Mouse (Mus musculus): ENCODE measurements around the gene Uba52. TPM values are rescaled to one million over a fixed set of nuclear protein-coding genes. Genes with fewer than 3 reads are reported as not detected.

The Uba52 gene
- polyA plus RNA-seq, 1 experiment from 2014 or later: 684 TPM

- no peak overlapping the region for H3K4me2 ChIP-seq (ENCODE audit: low read depth, low read length)
- H3K27me3 ChIP-seq (ENCODE audit: insufficient read depth, low read length): peaks cover 94% of the 10 kb centered on the region
- H3K4me3 ChIP-seq (ENCODE audit: low read depth, low read length): no peak overlapping the region
- TF ChIP-seq EP300 (IDR thresholded peaks at IDR 0.05; ENCODE audit: low read depth) (no peak), CTCF (IDR thresholded peaks at IDR 0.05; ENCODE audit: low read depth) (no peak)
- peaks cover 7% of the 10 kb centered on the region for H3K4me1 ChIP-seq (ENCODE audit: insufficient read depth)
- 5% methylated on average over 24 of the region's 28 CpGs for WGBS (ENCODE audit: insufficient replicate concordance)
- ATAC-seq (no peak), DNase-seq (no peak)
- H3K9me3 ChIP-seq (ENCODE audit: low read length): no peaks in the 10 kb centered on the region
- no peaks in the 10 kb centered on the region for H3K36me3 ChIP-seq (replicated peaks; ENCODE audit: insufficient read depth, low read length)
- no peak overlapping the region for H3K9ac ChIP-seq (replicated peaks)
- H3K27ac ChIP-seq (ENCODE audit: low read depth): no peak overlapping the region
Measured at GRCm38 (mm10) chr8:70494416-70494945, 16.1 kb downstream of the Uba52 start.

DNA sequence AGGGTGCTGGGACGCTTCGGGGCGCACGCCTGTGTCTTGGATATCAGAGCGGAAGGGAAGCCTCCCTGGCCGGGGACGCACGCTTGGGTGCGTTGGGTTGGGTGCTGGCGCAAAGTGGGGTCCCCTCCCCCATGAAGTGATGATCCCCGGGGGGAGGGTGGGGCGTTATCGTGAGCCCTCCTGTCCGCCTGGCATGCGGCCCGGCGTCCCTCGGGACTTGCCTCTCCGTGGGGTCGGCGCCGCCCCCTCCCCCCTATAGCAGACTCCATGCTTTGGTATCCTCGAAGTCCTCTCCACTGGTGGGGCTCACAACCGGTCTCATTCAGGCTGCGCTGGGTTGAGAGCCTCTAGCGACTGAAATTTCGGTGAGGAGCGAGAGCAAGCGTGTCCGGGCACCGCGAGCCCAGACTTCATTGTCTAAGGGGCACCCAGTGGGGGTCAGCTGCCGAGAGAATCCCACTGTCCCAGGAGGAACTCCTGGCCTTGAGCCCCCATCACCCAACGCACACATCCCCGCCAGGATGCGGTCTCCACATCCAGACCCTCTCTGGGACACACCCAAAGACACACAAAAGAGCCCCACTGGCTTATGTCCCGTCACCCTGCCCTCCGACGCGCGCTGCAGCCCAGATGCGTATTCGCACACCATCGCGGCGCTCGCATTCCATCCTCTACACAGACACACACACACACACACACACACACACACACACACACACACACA lies 16.7 kb downstream of the Uba52 start:
- Histone ChIP-seq H3K27ac (ENCODE audit: low read depth) (no peak overlapping the region), H3K4me2 (ENCODE audit: low read depth, low read length) (no peak overlapping the region), H3K4me1 (ENCODE audit: insufficient read depth) (peaks cover 12% of the 10 kb centered on the region), H3K4me3 (ENCODE audit: low read depth, low read length) (peak overlapping the region; percentile 32; the same call in 1 of the 2 replicates), H3K27me3 (ENCODE audit: insufficient read depth, low read length) (peaks cover 98% of the 10 kb centered on the region), H3K9me3 (ENCODE audit: low read length) (no peaks in the 10 kb centered on the region), H3K36me3 (replicated peaks; ENCODE audit: insufficient read depth, low read length) (no peaks in the 10 kb centered on the region), H3K9ac (replicated peaks) (no peak overlapping the region)
- ATAC-seq (no peak), DNase-seq (no peak)
- 1% methylated on average over 37 of the region's 47 CpGs for WGBS (ENCODE audit: insufficient replicate concordance)
- no peak for TF ChIP-seq CTCF (IDR thresholded peaks at IDR 0.05; ENCODE audit: low read depth)
- no peak for TF ChIP-seq EP300 (IDR thresholded peaks at IDR 0.05; ENCODE audit: low read depth)

DNA sequence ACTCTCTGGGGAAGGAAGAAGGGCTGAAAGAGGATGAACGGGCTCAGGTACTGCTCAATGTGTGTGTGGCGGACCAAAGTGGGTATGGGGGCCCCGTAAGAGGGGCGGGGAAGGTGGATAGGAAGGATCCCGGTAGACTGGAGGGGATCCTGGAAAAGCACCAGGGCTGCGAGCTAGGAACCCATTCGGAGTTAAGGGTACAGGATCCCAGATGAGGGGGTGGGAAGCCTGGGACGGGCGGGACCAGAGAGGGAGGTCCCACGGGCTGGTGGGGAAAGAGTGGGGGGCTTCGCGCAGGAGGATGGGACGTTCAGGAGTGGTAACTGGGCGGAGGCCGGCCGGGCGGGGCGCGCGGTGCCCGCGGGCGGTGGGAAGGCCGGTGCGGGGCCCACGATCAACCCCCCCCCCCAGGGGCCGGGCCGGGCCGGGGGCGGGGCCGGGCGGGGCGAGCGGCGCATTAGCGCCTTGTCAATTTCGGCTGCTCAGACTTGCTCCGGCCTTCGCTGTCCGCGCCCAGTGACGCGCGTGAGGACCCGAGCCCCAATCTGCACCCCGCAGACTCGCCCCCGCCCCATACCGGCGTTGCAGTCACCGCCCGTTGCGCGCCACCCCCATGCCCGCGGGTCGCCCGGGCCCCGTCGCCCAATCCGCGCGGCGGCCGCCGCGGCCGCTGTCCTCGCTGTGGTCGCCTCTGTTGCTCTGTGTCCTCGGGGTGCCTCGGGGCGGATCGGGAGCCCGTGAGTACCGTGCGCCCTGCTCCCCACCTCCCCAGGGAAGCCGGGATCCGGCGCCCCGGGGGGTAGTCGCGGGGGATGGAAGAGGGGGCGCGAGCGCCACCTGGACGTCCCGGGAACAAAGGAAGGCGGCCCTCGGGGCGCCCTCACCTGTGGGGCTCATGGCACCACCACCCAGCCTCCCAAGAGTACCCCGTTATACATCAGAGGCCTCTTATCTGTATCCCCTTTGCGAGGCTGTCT lies 17.6 kb downstream of the Uba52 start, which contains the start of gene Crlf1:
TSS of gene Crlf1 (plus strand) at position 495 of the 977 bp plus-strand sequence.
- 2% methylated on average over 55 of the region's 93 CpGs for WGBS (ENCODE audit: insufficient replicate concordance)
- Histone ChIP-seq H3K27me3 (ENCODE audit: insufficient read depth, low read length) (peaks cover 98% of the 10 kb centered on the region), H3K9ac (replicated peaks) (no peak within 1 kb of the TSS), H3K4me3 (ENCODE audit: low read depth, low read length) (peak within 1 kb of the TSS; percentile 32), H3K4me2 (ENCODE audit: low read depth, low read length) (peak within 1 kb of the TSS; percentile 63), H3K27ac (ENCODE audit: low read depth) (no peak within 1 kb of the TSS), H3K36me3 (replicated peaks; ENCODE audit: insufficient read depth, low read length) (no peaks in the 10 kb centered on the region), H3K9me3 (ENCODE audit: low read length) (no peaks in the 10 kb centered on the region), H3K4me1 (ENCODE audit: insufficient read depth) (peaks cover 22% of the 10 kb centered on the region)
- ATAC-seq (no peak), DNase-seq (no peak)
- TF ChIP-seq EP300 (IDR thresholded peaks at IDR 0.05; ENCODE audit: low read depth) (no peak), CTCF (IDR thresholded peaks at IDR 0.05; ENCODE audit: low read depth) (no peak)

- Histone ChIP-seq H3K4me1 (ENCODE audit: insufficient read depth) (peaks cover 23% of the 10 kb centered on the region), H3K9me3 (ENCODE audit: low read length) (no peaks in the 10 kb centered on the region), H3K27me3 (ENCODE audit: insufficient read depth, low read length) (peaks cover 100% of the 10 kb centered on the region), H3K36me3 (replicated peaks; ENCODE audit: insufficient read depth, low read length) (no peaks in the 10 kb centered on the region), H3K27ac (ENCODE audit: low read depth) (no peak overlapping the region), H3K9ac (replicated peaks) (no peak overlapping the region), H3K4me2 (ENCODE audit: low read depth, low read length) (no peak overlapping the region), H3K4me3 (ENCODE audit: low read depth, low read length) (no peak overlapping the region)
- DNase-seq: no peak
- ATAC-seq: no peak
- no peak for TF ChIP-seq EP300 (IDR thresholded peaks at IDR 0.05; ENCODE audit: low read depth)
- TF ChIP-seq CTCF (IDR thresholded peaks at IDR 0.05; ENCODE audit: low read depth): no peak
- 6% methylated on average over 20 of the region's 20 CpGs for WGBS (ENCODE audit: insufficient replicate concordance)
Measured at GRCm38 (mm10) chr8:70490880-70491495, 19.6 kb downstream of the Uba52 start.

DNA sequence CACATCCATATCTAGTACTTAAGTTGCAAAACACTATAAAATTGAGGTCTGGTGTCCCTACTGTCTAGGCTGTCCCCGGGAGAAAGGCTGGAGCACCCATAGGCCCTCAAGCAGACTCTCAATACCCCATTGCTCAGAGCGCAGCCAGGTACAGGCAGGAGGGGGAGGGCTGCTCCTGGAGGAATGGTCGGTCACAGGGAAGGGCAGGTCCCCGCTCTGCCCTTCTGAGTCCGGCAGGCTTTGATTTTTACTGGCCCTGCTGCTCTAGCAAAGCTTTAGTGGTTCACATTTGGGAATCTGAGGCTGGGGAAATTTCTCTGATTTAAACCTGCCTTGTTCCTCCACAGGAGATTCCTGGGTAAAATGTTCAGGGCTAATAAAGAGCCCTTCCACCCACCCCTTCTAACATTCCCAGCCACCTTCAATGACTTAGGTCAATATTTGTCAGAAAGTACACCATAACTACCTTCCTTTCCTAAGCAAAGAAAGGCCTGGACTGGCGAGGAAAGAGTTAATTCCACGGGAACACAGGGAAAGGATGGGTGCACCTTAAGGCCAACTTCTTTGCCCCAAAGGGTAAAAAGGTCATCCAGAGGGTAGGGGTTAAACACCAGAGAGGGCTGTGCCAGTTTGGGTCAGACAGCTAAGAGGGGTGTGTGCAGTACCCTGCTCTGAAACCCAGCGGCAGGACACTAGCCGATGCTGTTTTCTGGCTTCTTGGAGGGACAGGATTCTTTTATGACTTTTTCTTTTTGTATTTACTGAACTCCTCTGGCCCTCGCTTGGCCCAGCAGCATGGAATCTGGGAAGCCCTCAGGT lies 20.3 kb downstream of the Uba52 start:
- DNase-seq (no peak), ATAC-seq (no peak)
- H3K27ac ChIP-seq (ENCODE audit: low read depth): no peak overlapping the region
- H3K9ac ChIP-seq (replicated peaks): no peak overlapping the region
- 24% methylated on average over 10 of the region's 10 CpGs for whole genome bisulfite sequencing (ENCODE audit: insufficient replicate concordance)
- H3K4me1 ChIP-seq (ENCODE audit: insufficient read depth): peaks cover 23% of the 10 kb centered on the region
- TF ChIP-seq EP300 (IDR thresholded peaks at IDR 0.05; ENCODE audit: low read depth): no peak
- TF ChIP-seq CTCF (IDR thresholded peaks at IDR 0.05; ENCODE audit: low read depth): no peak
- peak overlapping the region; percentile 27; the same call in 1 of the 2 replicates for H3K4me3 ChIP-seq (ENCODE audit: low read depth, low read length)
- H3K9me3 ChIP-seq (ENCODE audit: low read length): no peaks in the 10 kb centered on the region
- peaks cover 100% of the 10 kb centered on the region for H3K27me3 ChIP-seq (ENCODE audit: insufficient read depth, low read length)
- no peak overlapping the region for H3K4me2 ChIP-seq (ENCODE audit: low read depth, low read length)
- H3K36me3 ChIP-seq (replicated peaks; ENCODE audit: insufficient read depth, low read length): no peaks in the 10 kb centered on the region

All from liver, postnatal 0 days (tissue).